Comparison of ENCODE assay signal across 9 mouse cellular contexts in the genomic region with DNA sequence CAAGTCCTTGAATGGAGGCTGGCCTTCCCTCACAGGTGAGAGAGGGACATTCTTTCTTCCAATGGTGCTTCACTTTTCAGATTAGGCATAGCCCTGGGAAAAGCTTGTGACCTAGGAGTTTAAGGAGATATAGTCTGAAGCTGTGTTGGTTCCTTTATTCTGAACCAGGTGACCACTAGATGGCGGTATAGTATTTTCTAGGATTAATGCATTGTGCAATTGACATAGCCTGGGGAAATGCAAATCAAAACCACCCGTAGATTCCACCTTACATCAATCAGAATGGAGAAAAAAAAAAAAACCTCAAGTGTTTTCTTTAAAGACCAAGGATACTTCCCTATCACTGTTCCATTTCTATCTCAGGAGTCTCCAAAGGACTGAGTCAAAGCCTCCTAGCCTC.
DNase-seq lines count a peak whose midpoint lies in the region; ATAC-seq and TF ChIP-seq lines count a peak whose summit lies in the region.
"Had no signal": no experiment of that assay in that cellular context is flagged by ENCODE, and none has a peak within 500 bp of the region (broad histone marks: within the 10 kb centered on the region; RNA-seq: fewer than 3 reads in every experiment).

No protein-coding gene starts in this region.

- peaks cover 14% of the 10 kb centered on the region; the same call in 1 of the 2 replicates for H3K27me3 ChIP-seq in kidney, embryonic 16.5 days (ENCODE audit: insufficient read depth, low read length)
- H3K27me3 ChIP-seq in E14TG2a.4 (ENCODE audit: insufficient read depth, low read length): no peaks in the 10 kb centered on the region
- H3K27me3 ChIP-seq in midbrain, embryonic 14.5 days (ENCODE audit: control insufficient read depth, insufficient read depth, low read length): peaks cover 6% of the 10 kb centered on the region; the same call in 1 of the 2 replicates

- no peaks in the 10 kb centered on the region for H3K36me3 ChIP-seq in kidney, embryonic 16.5 days (ENCODE audit: insufficient read depth, low read length)
- peaks cover 8% of the 10 kb centered on the region; the same call in 1 of the 2 replicates for H3K36me3 ChIP-seq in E14TG2a.4 (ENCODE audit: insufficient read depth, low read length)
- no peaks in the 10 kb centered on the region for H3K36me3 ChIP-seq in midbrain, embryonic 14.5 days (ENCODE audit: control insufficient read depth, insufficient read depth, low read length)
- H3K36me3 ChIP-seq: lung, embryonic 15.5 days had no signal

- WGBS in kidney, embryonic 16.5 days: 0% methylated on average over 2 of the region's 2 CpGs
- 11% methylated on average over 2 of the region's 2 CpGs for WGBS in midbrain, embryonic 14.5 days

- H3K4me3 ChIP-seq in kidney, embryonic 16.5 days (ENCODE audit: low read length): no peak overlapping the region
- no peak overlapping the region for H3K4me3 ChIP-seq in E14TG2a.4 (replicated peaks; ENCODE audit: low read length)
- no peak overlapping the region for H3K4me3 ChIP-seq in midbrain, embryonic 14.5 days (replicated peaks; ENCODE audit: low read depth, low read length)
- H3K4me3 ChIP-seq: erythroblast, embryonic 14.5 days; lung, embryonic 15.5 days had no signal

- peak; percentile 3 to 11 for DNase-seq in kidney, adult 8-10 months
- DNase-seq in R1 (ENCODE audit: low read depth, low spot score): peak; percentile 66
- DNase-seq in midbrain, embryonic 14.5 days: peak; percentile 87
- no peak for DNase-seq in urinary bladder, postnatal 36 days (ENCODE audit: low spot score in 2 of 2)

- H3K4me2 ChIP-seq in kidney, embryonic 16.5 days (replicated peaks; ENCODE audit: low read depth, low read length): no peak overlapping the region
- H3K4me2 ChIP-seq in midbrain, embryonic 14.5 days (ENCODE audit: low read length): no peak overlapping the region
- H3K4me2 ChIP-seq: lung, embryonic 15.5 days had no signal

- H3K4me1 ChIP-seq in kidney, embryonic 16.5 days (ENCODE audit: insufficient read depth, low read length): no peaks in the 10 kb centered on the region
- peaks cover 7% of the 10 kb centered on the region; the same call in 1 of the 2 replicates for H3K4me1 ChIP-seq in E14TG2a.4 (replicated peaks; ENCODE audit: low read depth, low read length)
- no peaks in the 10 kb centered on the region for H3K4me1 ChIP-seq in midbrain, embryonic 14.5 days (ENCODE audit: control insufficient read depth, insufficient read depth, low read length)
- H3K4me1 ChIP-seq: lung, embryonic 15.5 days had no signal

- H3K9me3 ChIP-seq in kidney, embryonic 16.5 days (ENCODE audit: low read length): no peaks in the 10 kb centered on the region
- H3K9me3 ChIP-seq in E14TG2a.4 (ENCODE audit: low read length): no peaks in the 10 kb centered on the region
- H3K9me3 ChIP-seq in midbrain, embryonic 14.5 days (ENCODE audit: control insufficient read depth, low read length): no peaks in the 10 kb centered on the region
- H3K9me3 ChIP-seq: lung, embryonic 15.5 days had no signal

- TF ChIP-seq CTCF in E14TG2a.4 (conservative IDR thresholded peaks at IDR 0.05; ENCODE audit: low read length): peak; percentile 42

- H3K9ac ChIP-seq in kidney, embryonic 16.5 days (replicated peaks; ENCODE audit: low read length): no peak overlapping the region
- H3K9ac ChIP-seq in midbrain, embryonic 14.5 days (replicated peaks; ENCODE audit: low read length): no peak overlapping the region
- H3K9ac ChIP-seq: lung, embryonic 15.5 days had no signal

- no peak overlapping the region for H3K27ac ChIP-seq in kidney, embryonic 16.5 days (ENCODE audit: low read length)
- no peak overlapping the region for H3K27ac ChIP-seq in midbrain, embryonic 14.5 days (replicated peaks; ENCODE audit: low read depth, low read length)
- H3K27ac ChIP-seq: lung, embryonic 15.5 days had no signal

- ATAC-seq in kidney, embryonic 16.5 days (ENCODE audit: low FRiP score, low TSS enrichment): no peak
- ATAC-seq in hematopoietic stem cell, adult 5-6 weeks (replicated peaks in 1 of 2; ENCODE audit: insufficient read depth in 1 of 2, low FRiP score in 2 of 2, low TSS enrichment in 1 of 2, low read depth in 1 of 2, poor library complexity in 2 of 2, severe bottlenecking in 2 of 2): 0 out of 4 replicates have a peak, but pooled peaks have one; percentile 37 to 48
- no peak; the same call in 1 of the 2 replicates for ATAC-seq in midbrain, embryonic 14.5 days (ENCODE audit: low FRiP score, low TSS enrichment)

Comparison
In these comparisons a context has a peak if more than half of its experiments do, and no peak if none do; other contexts are left out.
1. DNase-seq: peak in kidney, adult 8-10 months (2 of 2), R1 (single experiment) and midbrain, embryonic 14.5 days (single experiment); none in urinary bladder, postnatal 36 days (0 of 2).
2. ATAC-seq: peak in hematopoietic stem cell, adult 5-6 weeks (2 of 2); none in kidney, embryonic 16.5 days (single experiment) and midbrain, embryonic 14.5 days (single experiment).